Mouse (Mus musculus) c-Kit-positive CD71-negative TER-119-negative erythroid progenitor cells, embryonic 14.5 days (primary cell): ENCODE measurements at regions not wholly inside any gene's neighbourhood (a gene's known extent, or its start where the extent isn't known, plus 50 kb on each side); places are given as distances from the start of the nearest gene placed in this dataset.
"Not testable (repeated sequence)": the region's sequence is repeated elsewhere in the genome, so short reads cannot be mapped to it uniquely, and the experiment has no call there.

Experiments used
- DNase-seq: peaks from one replicate; pipeline ENCODE4 v3.0.0-alpha.2; 2013; ENCODE audit warnings: low read depth

GRCm38 (mm10) chr5:4248422-4248821 lies 56.3 kb downstream of the Mterf1b start:
- DNase-seq = no peak

- DNase-seq = not testable (repeated sequence)
These were observed 62.1 kb downstream of the Mterf1b start for GRCm38 (mm10) chr5:4254280-4254679.

GRCm38 (mm10) chr5:4257048-4257750 lies 65.0 kb downstream of the Mterf1b start:
- DNase-seq = no peak

- DNase-seq = no peak
These were observed 67.1 kb downstream of the Mterf1b start for GRCm38 (mm10) chr5:4259260-4259659.

- DNase-seq = no peak
These were observed 70.5 kb downstream of the Mterf1b start for GRCm38 (mm10) chr5:4262666-4263065.

- DNase-seq = no peak
These were observed 71.5 kb downstream of the Mterf1b start for GRCm38 (mm10) chr5:4263560-4264160.

- DNase-seq = no peak
These were observed 75.5 kb downstream of the Mterf1b start for GRCm38 (mm10) chr5:4267717-4268116.

GRCm38 (mm10) chr5:4273001-4273400 lies 80.8 kb downstream of the Mterf1b start:
- DNase-seq = no peak

GRCm38 (mm10) chr5:4303616-4304015 lies 111.4 kb downstream of the Mterf1b start:
- DNase-seq = no peak

GRCm38 (mm10) chr5:4304201-4304600 lies 112.0 kb downstream of the Mterf1b start:
- no peak for DNase-seq

GRCm38 (mm10) chr5:4308514-4308913 lies 116.3 kb downstream of the Mterf1b start:
- no peak for DNase-seq

GRCm38 (mm10) chr5:4311169-4311568 lies 119.0 kb downstream of the Mterf1b start:
- no peak for DNase-seq

- no peak for DNase-seq
These were observed 119.4 kb downstream of the Mterf1b start for GRCm38 (mm10) chr5:4311599-4311998.

- DNase-seq = no peak
These were observed 120.5 kb downstream of the Mterf1b start for GRCm38 (mm10) chr5:4312675-4313074.

GRCm38 (mm10) chr5:4322634-4323386 lies 130.6 kb downstream of the Mterf1b start:
- DNase-seq = no peak

GRCm38 (mm10) chr5:4323387-4323704 lies 131.2 kb downstream of the Mterf1b start:
- DNase-seq = no peak

- DNase-seq = no peak
These were observed 133.6 kb downstream of the Mterf1b start for GRCm38 (mm10) chr5:4325813-4326212.

- DNase-seq = no peak
These were observed 134.3 kb downstream of the Mterf1b start for GRCm38 (mm10) chr5:4326309-4327014.

GRCm38 (mm10) chr5:4335683-4336082 lies 143.5 kb downstream of the Mterf1b start:
- no peak for DNase-seq

GRCm38 (mm10) chr5:4341956-4342355 lies 149.8 kb downstream of the Mterf1b start:
- DNase-seq = no peak

- peak; percentile 23 for DNase-seq
These were observed 152.3 kb downstream of the Mterf1b start for GRCm38 (mm10) chr5:4344458-4344857.

- DNase-seq = no peak
These were observed 156.2 kb downstream of the Mterf1b start for GRCm38 (mm10) chr5:4348334-4348733.

GRCm38 (mm10) chr5:4349943-4350342 lies 157.8 kb downstream of the Mterf1b start:
- DNase-seq = no peak
